Mouse (Mus musculus) mature B cell (primary cell): ENCODE results near the gene Aatf.

Source experiments
- in situ Hi-C: fragments of 300-500 bp; cut with MboI; formaldehyde crosslinking; loops from 2 replicates; pipeline ENCODE4 v1.14.3; 2019

Gene Aatf

GRCm38 (mm10) chr11:84373122-84373521 is 140.2 kb downstream of the Aatf start:
- in situ Hi-C loops: no loop called here
